Mouse (Mus musculus) stomach, postnatal 0 days (tissue): Measurements from ENCODE around the gene Pmf1.

Source experiments
- CTCF ChIP-seq: IDR thresholded peaks from 2 replicates; pipeline ENCODE4 v1.5.1; 2016; ENCODE audit warnings: antibody characterized with exemption, low read depth, mild to moderate bottlenecking, moderate library complexity
- EP300 ChIP-seq: optimal IDR thresholded peaks from 2 replicates; pipeline ENCODE3; 2016; ENCODE audit warnings: antibody characterized with exemption

GRCm38 (mm10) chr3:88442488-88442887 is 32.4 kb upstream of the Pmf1 start:
- TF ChIP-seq EP300 (no peak), CTCF (no peak)
